ENCODE assay signal across 8 mouse cellular contexts in genomic region chr7:143006756-143007598, GRCm38 (mm10). TPM values are rescaled to one million over a fixed set of nuclear protein-coding genes. Genes with fewer than 3 reads are reported as not detected.
DNase-seq lines count a peak whose midpoint lies in the region; ATAC-seq and TF ChIP-seq lines count a peak whose summit lies in the region.

No protein-coding gene starts in this region.

- H3K27me3 ChIP-seq in heart, embryonic 14.5 days (ENCODE audit: control insufficient read depth, insufficient read depth, low read length) = no peaks in the 10 kb centered on the region
- H3K27me3 ChIP-seq in limb, embryonic 10.5 days (ENCODE audit: low read depth, poor library complexity, severe bottlenecking) = no peaks in the 10 kb centered on the region
- no peaks in the 10 kb centered on the region for H3K27me3 ChIP-seq in small intestine, adult 2 months (ENCODE audit: control insufficient read depth, insufficient read depth, low read length)
- no peaks in the 10 kb centered on the region for H3K27me3 ChIP-seq in intestine, embryonic 15.5 days (replicated peaks)

- H3K4me1 ChIP-seq in heart, embryonic 14.5 days (ENCODE audit: control insufficient read depth in 2 of 2, insufficient read depth in 2 of 2, low read length in 2 of 2) = peaks cover 46 to 55% of the 10 kb centered on the region in 2 experiments
- H3K4me1 ChIP-seq in limb, embryonic 10.5 days = peaks cover 74% of the 10 kb centered on the region
- peaks cover 27% of the 10 kb centered on the region for H3K4me1 ChIP-seq in small intestine, adult 2 months (ENCODE audit: control insufficient read depth, insufficient read depth, insufficient read length, low read length)
- peaks cover 42% of the 10 kb centered on the region for H3K4me1 ChIP-seq in intestine, embryonic 15.5 days (replicated peaks)

- intact Hi-C loops in heart, postnatal 36 days (cut with DNase I) = loop anchor here (2.0 to 5.0 kb wide), 2 partner anchors 112 to 460 kb away; no protein-coding TSS in a partner anchor
- intact Hi-C loops in left cerebral cortex, postnatal 14 days (cut with DNase I) = no loop called here

- no peak for ATAC-seq in heart, embryonic 14.5 days (ENCODE audit: insufficient number of reproducible peaks, insufficient read depth, low FRiP score, low read depth)
- no peak for ATAC-seq in intestine, embryonic 15.5 days

- no peaks in the 10 kb centered on the region for H3K36me3 ChIP-seq in heart, embryonic 14.5 days (ENCODE audit: control insufficient read depth, insufficient read depth, low read length)
- H3K36me3 ChIP-seq in limb, embryonic 10.5 days = no peaks in the 10 kb centered on the region
- no peaks in the 10 kb centered on the region for H3K36me3 ChIP-seq in small intestine, adult 2 months (ENCODE audit: control insufficient read depth, insufficient read depth, low read length)
- H3K36me3 ChIP-seq in intestine, embryonic 15.5 days = no peaks in the 10 kb centered on the region

- TF ChIP-seq CTCF in small intestine, adult 2 months (IDR thresholded peaks at IDR 0.05; ENCODE audit: extremely low read depth, insufficient read length, insufficient replicate concordance, low read depth, low read length) = no peak

- WGBS in heart, embryonic 14.5 days = 76% methylated on average over 8 of the region's 8 CpGs
- 90% methylated on average over 8 of the region's 8 CpGs for WGBS in limb, embryonic 10.5 days
- WGBS in small intestine, adult 2 months = 91% methylated on average over 8 of the region's 8 CpGs
- WGBS in intestine, embryonic 15.5 days = 90% methylated on average over 8 of the region's 8 CpGs

- H3K4me2 ChIP-seq in heart, embryonic 14.5 days (ENCODE audit: low read length) = peak overlapping the region; percentile 27
- no peak overlapping the region for H3K4me2 ChIP-seq in intestine, embryonic 15.5 days (replicated peaks)

- H3K9ac ChIP-seq in heart, embryonic 14.5 days (ENCODE audit: low read length) = no peak overlapping the region; the same call in none of the 2 replicates
- no peak overlapping the region for H3K9ac ChIP-seq in intestine, embryonic 15.5 days

- H3K4me3 ChIP-seq in heart, embryonic 14.5 days (ENCODE audit: control insufficient read depth in 1 of 2, insufficient read depth in 1 of 2, low read depth in 1 of 2, low read length in 2 of 2) = no peak overlapping the region
- H3K4me3 ChIP-seq in limb, embryonic 10.5 days = 0 out of 2 replicates have a peak overlapping the region, but pooled peaks have one; percentile 8
- H3K4me3 ChIP-seq in small intestine, adult 2 months (ENCODE audit: low read depth, low read length) = 0 out of 2 replicates have a peak overlapping the region, but pooled peaks have one; percentile 2
- H3K4me3 ChIP-seq in intestine, embryonic 15.5 days (replicated peaks) = no peak overlapping the region

- H3K9me3 ChIP-seq in heart, embryonic 14.5 days (ENCODE audit: control insufficient read depth, low read length) = no peaks in the 10 kb centered on the region
- H3K9me3 ChIP-seq in limb, embryonic 10.5 days (replicated peaks) = no peaks in the 10 kb centered on the region
- H3K9me3 ChIP-seq in intestine, embryonic 15.5 days = no peaks in the 10 kb centered on the region

- 0 out of 4 replicates have a peak overlapping the region, but pooled peaks of 1 of the 2 experiments have one; percentile 33 for H3K27ac ChIP-seq in heart, embryonic 14.5 days (replicated peaks in 1 of 2; ENCODE audit: control insufficient read depth in 1 of 2, insufficient read depth in 1 of 2, low read depth in 2 of 2, low read length in 2 of 2)
- peak overlapping the region; percentile 96 for H3K27ac ChIP-seq in limb, embryonic 10.5 days
- H3K27ac ChIP-seq in small intestine, adult 2 months (ENCODE audit: insufficient read depth, low read depth, low read length) = no peak overlapping the region
- H3K27ac ChIP-seq in intestine, embryonic 15.5 days = no peak overlapping the region

- no peak for TF ChIP-seq POLR2A in small intestine, adult 2 months (IDR thresholded peaks at IDR 0.05; ENCODE audit: low read depth, low read length)

- DNase-seq in heart, postnatal 36 days = no peak
- peak; percentile 46 to 81 for DNase-seq in spleen, postnatal 4 days (ENCODE audit: low spot score in 2 of 2)
- DNase-seq in spleen, postnatal 36 days (ENCODE audit: low spot score in 2 of 2) = no peak
- DNase-seq in limb, embryonic 10.5 days (ENCODE audit: low spot score) = no peak
- no peak for DNase-seq in left cerebral cortex, postnatal 14 days (ENCODE audit: low spot score in 2 of 2)

RNA-seq across cellular contexts. Expression of gene Tspan32, which starts 2.1 kb away (rescaled TPM):
- 2.3 and 2.7 TPM in 2 replicates for polyA plus RNA-seq in heart, embryonic 14.5 days (2014; fragmentation: Nextera tagmentation; extraction: Ambion mirVana)
- total RNA-seq in heart, postnatal 36 days (2021) = under 1 TPM; 0.28 to 0.46 TPM
- polyA plus RNA-seq in limb, embryonic 10.5 days (2016; fragmentation: Nextera tagmentation; extraction: Ambion mirVana) = 5.5 TPM in 2 replicates
- polyA plus RNA-seq in small intestine, adult 2 months (2012; rRNA removed) = 2.1 and 3.5 TPM in 2 replicates
- under 1 TPM in 1 of 2 experiments, not detected in 1; 0.30 TPM for total RNA-seq in left cerebral cortex, postnatal 14 days (2021)
- 2.2 and 2.8 TPM in 2 replicates for polyA plus RNA-seq in intestine, embryonic 15.5 days (2015; fragmentation: Nextera tagmentation; extraction: Ambion mirVana)

RNA-seq across cellular contexts. Expression of gene Ascl2, which starts 37.9 kb away (rescaled TPM):
- polyA plus RNA-seq in heart, embryonic 14.5 days (2014; fragmentation: Nextera tagmentation; extraction: Ambion mirVana) = 0.18 TPM in 1 of 2 replicates, not detected in the other
- total RNA-seq in heart, postnatal 36 days (2021) = not detected
- polyA plus RNA-seq in limb, embryonic 10.5 days (2016; fragmentation: Nextera tagmentation; extraction: Ambion mirVana) = 0.26 and 0.40 TPM in 2 replicates
- 9.8 and 18.1 TPM in 2 replicates for polyA plus RNA-seq in small intestine, adult 2 months (2012; rRNA removed)
- total RNA-seq in left cerebral cortex, postnatal 14 days (2021) = not detected
- polyA plus RNA-seq in intestine, embryonic 15.5 days (2015; fragmentation: Nextera tagmentation; extraction: Ambion mirVana) = 12.2 and 12.6 TPM in 2 replicates

RNA-seq across cellular contexts. Expression of gene Cd81, which starts 45.6 kb away (rescaled TPM):
- 885 and 947 TPM in 2 replicates for polyA plus RNA-seq in heart, embryonic 14.5 days (2014; fragmentation: Nextera tagmentation; extraction: Ambion mirVana)
- total RNA-seq in heart, postnatal 36 days (2021) = 100 to 1,000 TPM; 398 to 441 TPM
- polyA plus RNA-seq in limb, embryonic 10.5 days (2016; fragmentation: Nextera tagmentation; extraction: Ambion mirVana) = 267 and 310 TPM in 2 replicates
- 206 and 227 TPM in 2 replicates for polyA plus RNA-seq in small intestine, adult 2 months (2012; rRNA removed)
- total RNA-seq in left cerebral cortex, postnatal 14 days (2021) = 100 to 1,000 TPM; 367 to 400 TPM
- 411 and 413 TPM in 2 replicates for polyA plus RNA-seq in intestine, embryonic 15.5 days (2015; fragmentation: Nextera tagmentation; extraction: Ambion mirVana)

Comparison
In these comparisons a context has a peak if more than half of its experiments do, and no peak if none do; other contexts are left out.
1. DNase-seq: peak in spleen, postnatal 4 days (2 of 2); none in heart, postnatal 36 days (0 of 2), spleen, postnatal 36 days (0 of 2), limb, embryonic 10.5 days (single experiment) and left cerebral cortex, postnatal 14 days (0 of 2).
2. H3K4me3 ChIP-seq: peak in limb, embryonic 10.5 days (single experiment) and small intestine, adult 2 months (single experiment); none in heart, embryonic 14.5 days (0 of 2) and intestine, embryonic 15.5 days (single experiment).